Mouse (Mus musculus) lung, postnatal 4 days (tissue): Measurements from ENCODE around the gene Drc3.
"Not testable (repeated sequence)": the region's sequence is repeated elsewhere in the genome, so short reads cannot be mapped to it uniquely, and the experiment has no call there.

Experiments used
- DNase-seq, 2 experiments: peaks; one replicate each; pipeline ENCODE4 v3.0.0; 2021

Drc3 gene

GRCm38 (mm10) chr11:60397172-60397571, 44.0 kb downstream of the Drc3 start:
- DNase-seq, result no peak

GRCm38 (mm10) chr11:60406606-60407005, 53.5 kb downstream of the Drc3 start:
- DNase-seq, result no peak

GRCm38 (mm10) chr11:60412173-60412572, 59.0 kb downstream of the Drc3 start:
- peak in 1 of 2 experiments; percentile 71 for DNase-seq

GRCm38 (mm10) chr11:60412921-60413320, 59.8 kb downstream of the Drc3 start:
- no peak for DNase-seq

- no peak for DNase-seq
These were observed 63.4 kb downstream of the Drc3 start for GRCm38 (mm10) chr11:60416590-60416962.

GRCm38 (mm10) chr11:60416963-60417716, 64.0 kb downstream of the Drc3 start, which contains the start of gene Gid4:
Gene Gid4, plus strand, starts transcription at chr11:60417145.
- DNase-seq, result peak; percentile 99

GRCm38 (mm10) chr11:60417717-60418472, 64.8 kb downstream of the Drc3 start, which contains the start of gene Atpaf2:
Gene Atpaf2, minus strand, starts transcription at chr11:60418457.
- DNase-seq, result no peak

GRCm38 (mm10) chr11:60418473-60418803, 65.3 kb downstream of the Drc3 start:
- DNase-seq, result peak in 1 of 2 experiments; percentile 15

- DNase-seq, result no peak
These were observed 69.0 kb downstream of the Drc3 start for GRCm38 (mm10) chr11:60422046-60422668.

- DNase-seq, result no peak
These were observed 69.9 kb downstream of the Drc3 start for GRCm38 (mm10) chr11:60423006-60423405.

- no peak for DNase-seq
These were observed 73.3 kb downstream of the Drc3 start for GRCm38 (mm10) chr11:60426417-60426816.

- no peak for DNase-seq
These were observed 74.5 kb downstream of the Drc3 start for GRCm38 (mm10) chr11:60427628-60428027.

GRCm38 (mm10) chr11:60433501-60433900, 80.4 kb downstream of the Drc3 start:
- DNase-seq, result no peak

GRCm38 (mm10) chr11:60435133-60435532, 82.0 kb downstream of the Drc3 start:
- DNase-seq, result no peak

GRCm38 (mm10) chr11:60436618-60437017, 83.5 kb downstream of the Drc3 start:
- no peak for DNase-seq

GRCm38 (mm10) chr11:60439621-60440020, 86.5 kb downstream of the Drc3 start:
- DNase-seq, result not testable (repeated sequence)

GRCm38 (mm10) chr11:60440176-60440575, 87.0 kb downstream of the Drc3 start:
- no peak for DNase-seq

- DNase-seq, result no peak
These were observed 89.8 kb downstream of the Drc3 start for GRCm38 (mm10) chr11:60442896-60443295.
